Mouse (Mus musculus) left cerebral cortex, postnatal 10 days (tissue): ENCODE results near the gene Fmn2. TPM values are rescaled to one million over a fixed set of nuclear protein-coding genes. Genes with fewer than 3 reads are reported as not detected.
A peak's percentile ranks its signal among the peaks of the same experiment; 100 is the strongest.

ENCODE experiments used
- DNase-seq, 2 experiments: peaks; one replicate each; pipeline ENCODE4 v3.0.0; 2021 to 2022; ENCODE audit warnings: low spot score in 2 of 2, mixed read lengths in 1 of 2; ENCODE audit errors: extremely low spot score in 1 of 2
- intact Hi-C: fragments of 180-260 bp; cut with DNase I; formaldehyde crosslinking; loops from one replicate; pipeline ENCODE4 v1.15.1; 2025
- total RNA-seq, 2 experiments: library from RNA; stranded (reverse); gene quantifications; 2 replicates each; pipeline ENCODE4 v1.2.3; 2021

Gene Fmn2
- 10 to 100 TPM; 54.9 to 55.8 TPM for total RNA-seq

DNA sequence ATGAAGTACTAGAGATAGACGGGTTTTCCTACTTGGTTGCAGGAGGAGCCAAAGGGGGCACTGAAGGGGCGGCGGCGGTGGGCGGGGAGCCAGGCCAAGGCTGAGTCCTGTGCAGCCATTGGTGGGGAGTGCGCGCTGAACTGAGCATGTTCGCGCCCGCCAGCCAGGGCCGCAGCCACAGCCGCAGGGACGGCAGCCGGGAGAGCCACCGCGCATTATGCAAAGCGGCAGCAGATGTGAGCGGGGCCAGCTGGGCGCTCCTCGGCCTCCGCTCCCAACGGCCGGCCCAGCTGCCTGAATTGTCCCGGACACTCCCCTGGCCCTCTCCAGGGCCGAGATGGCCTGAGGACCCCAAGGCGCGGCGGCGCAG lies at the start of gene Fmn2:
Gene Fmn2, plus strand, starts transcription at position 165 of the 370 bp plus-strand sequence.
- intact Hi-C loops: loop anchor here (2.0 kb wide), 1 partner anchor 51 kb away; no protein-coding TSS in a partner anchor
- DNase-seq: peak; percentile 86 to 88

DNA sequence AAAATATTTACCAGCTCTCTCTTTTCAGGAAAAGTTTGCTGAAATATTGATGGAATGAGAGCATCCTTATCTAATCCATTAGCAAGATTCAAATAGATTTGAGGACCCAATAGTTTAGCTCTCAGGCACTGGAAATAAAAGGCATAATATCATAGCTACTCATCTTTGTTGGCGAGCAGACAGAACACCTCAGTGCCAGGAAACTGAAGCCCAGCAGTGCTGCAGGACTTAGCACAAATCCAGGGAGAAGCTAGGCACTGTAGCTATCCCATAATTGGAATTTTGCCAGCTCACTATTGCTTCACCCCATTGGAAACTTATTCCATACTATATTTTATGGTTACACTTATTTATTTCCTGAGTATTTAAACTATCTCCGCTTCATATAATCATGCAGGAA lies 46.5 kb upstream of the Fmn2 start:
- intact Hi-C loops: no loop called here
- no peak for DNase-seq

DNA sequence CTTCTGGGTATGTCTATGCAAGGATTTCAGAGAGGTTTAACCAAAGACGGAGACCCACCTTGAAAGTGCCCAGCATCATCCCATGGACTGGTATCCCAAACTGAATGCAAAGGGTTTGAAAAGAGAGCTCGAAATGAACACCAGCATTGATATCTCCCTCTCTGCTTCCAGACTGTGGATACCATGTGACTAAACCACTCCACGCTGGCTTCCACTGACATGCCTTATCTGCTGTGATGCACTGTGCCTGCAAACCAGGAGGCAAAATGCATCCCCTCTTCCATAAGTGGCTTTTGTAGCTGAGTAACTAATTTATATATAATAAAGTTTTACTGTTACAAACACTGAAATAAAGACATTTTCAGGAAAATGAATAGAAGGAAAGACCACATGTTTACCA lies 36.2 kb upstream of the Fmn2 start:
- intact Hi-C loops: loop anchor here (5.0 kb wide), 2 partner anchors 537 to 1008 kb away; no protein-coding TSS in a partner anchor
- DNase-seq: no peak

DNA sequence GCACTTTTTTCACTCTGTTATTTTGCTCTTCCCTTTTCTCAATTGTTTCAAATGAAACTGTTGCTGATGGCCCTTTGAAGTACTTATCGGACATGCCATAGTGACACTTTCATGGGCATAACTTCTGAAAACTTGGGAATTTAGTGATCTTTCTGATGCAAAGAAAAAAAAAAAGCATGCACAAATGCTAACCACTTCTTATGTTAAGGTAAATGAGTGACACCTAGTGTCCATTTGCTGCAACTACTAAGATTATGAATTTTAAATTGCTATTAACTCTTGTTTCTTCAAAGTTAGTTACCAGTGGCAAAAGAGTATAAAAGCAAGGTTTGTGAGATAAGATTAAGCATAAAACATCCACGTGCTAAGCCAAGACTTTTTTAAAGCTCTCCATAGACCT lies 35.4 kb upstream of the Fmn2 start:
- intact Hi-C loops: loop anchor here (5.0 kb wide), 2 partner anchors 536 to 1009 kb away; no protein-coding TSS in a partner anchor
- peak in 1 of 2 experiments; percentile 26 for DNase-seq

DNA sequence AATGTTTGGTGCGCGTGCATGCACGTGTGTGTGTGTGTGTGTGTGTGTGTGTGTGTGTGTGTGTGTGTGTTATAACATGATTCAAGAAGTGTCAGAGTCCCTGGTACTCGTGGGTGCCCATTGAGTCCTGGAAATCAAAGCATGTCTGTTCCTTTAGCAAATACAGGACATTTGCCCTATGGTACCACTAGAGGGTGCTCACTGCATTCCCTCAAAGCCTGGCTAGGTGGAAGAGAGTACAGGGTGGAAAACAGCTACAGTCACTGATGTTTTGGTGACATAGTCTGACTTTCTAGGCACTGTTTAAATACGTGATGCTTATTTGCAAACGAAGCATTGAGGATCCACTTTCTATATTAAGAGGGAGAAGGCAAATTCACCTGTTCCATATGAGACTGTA lies 31.9 kb upstream of the Fmn2 start:
- intact Hi-C loops: loop anchor here (5.0 kb wide), 2 partner anchors 533 to 1012 kb away; no protein-coding TSS in a partner anchor
- peak; percentile 26 to 58 for DNase-seq

DNA sequence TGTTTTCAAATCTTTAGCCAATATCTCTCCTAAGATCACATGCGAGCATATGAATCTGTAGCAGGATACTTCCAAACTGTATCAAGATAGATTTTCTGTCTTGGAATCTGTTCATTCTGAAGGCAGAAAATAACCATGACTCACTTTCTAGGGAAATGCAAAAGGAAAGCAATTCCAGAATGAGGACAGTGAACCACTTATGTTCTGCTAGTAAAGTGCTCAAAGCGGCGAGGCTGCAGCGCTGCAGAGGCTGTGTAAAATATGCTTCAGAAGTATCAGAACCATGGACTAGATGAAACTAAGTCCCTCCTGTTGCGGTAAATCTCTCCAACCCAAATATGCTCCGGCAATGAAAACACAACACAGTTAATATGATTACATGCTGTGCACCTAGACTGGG lies 19.1 kb upstream of the Fmn2 start:
- intact Hi-C loops: no loop called here
- DNase-seq: peak in 1 of 2 experiments; percentile 40

DNA sequence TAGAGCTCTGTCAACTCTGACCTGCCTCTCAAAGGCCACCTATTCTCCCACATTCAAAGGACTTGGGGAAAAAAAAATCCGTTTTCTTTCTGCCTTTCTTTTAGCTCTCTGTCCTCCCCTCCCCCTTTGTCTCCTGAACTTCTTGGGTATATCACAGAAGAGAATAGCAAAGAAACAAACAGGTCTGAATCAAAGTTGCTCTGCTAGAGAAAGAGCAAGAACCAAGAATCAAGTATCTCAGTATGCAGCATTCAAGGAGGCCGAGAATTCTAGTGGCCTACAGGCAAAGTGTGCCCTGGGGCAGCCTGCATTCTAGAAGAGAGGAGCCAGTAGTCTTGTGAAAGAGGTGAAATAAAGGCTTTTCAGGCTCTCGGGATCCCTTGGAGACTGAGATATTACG lies 1.6 kb upstream of the Fmn2 start:
- intact Hi-C loops: no loop called here
- no peak for DNase-seq

DNA sequence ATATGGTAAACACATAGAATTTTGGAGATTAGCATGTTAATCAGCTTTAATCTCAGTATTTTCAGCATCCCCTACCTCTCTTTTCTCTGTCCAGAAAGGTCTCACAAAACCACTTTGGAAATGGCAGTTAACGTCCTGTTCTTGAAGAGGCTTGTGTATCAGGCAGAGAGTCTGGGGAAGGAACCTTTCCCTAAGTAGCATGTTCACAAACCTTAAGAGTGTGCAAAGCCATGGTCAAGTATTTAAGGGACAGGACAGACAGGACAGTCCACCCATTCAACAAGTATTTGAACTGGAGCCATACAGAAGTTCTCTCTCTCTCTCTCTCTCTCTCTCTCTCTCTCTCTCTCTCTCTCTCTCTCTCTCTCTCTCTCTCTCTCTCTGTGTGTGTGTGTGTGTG lies 614 bp upstream of the Fmn2 start:
- intact Hi-C loops: no loop called here
- DNase-seq: no peak

DNA sequence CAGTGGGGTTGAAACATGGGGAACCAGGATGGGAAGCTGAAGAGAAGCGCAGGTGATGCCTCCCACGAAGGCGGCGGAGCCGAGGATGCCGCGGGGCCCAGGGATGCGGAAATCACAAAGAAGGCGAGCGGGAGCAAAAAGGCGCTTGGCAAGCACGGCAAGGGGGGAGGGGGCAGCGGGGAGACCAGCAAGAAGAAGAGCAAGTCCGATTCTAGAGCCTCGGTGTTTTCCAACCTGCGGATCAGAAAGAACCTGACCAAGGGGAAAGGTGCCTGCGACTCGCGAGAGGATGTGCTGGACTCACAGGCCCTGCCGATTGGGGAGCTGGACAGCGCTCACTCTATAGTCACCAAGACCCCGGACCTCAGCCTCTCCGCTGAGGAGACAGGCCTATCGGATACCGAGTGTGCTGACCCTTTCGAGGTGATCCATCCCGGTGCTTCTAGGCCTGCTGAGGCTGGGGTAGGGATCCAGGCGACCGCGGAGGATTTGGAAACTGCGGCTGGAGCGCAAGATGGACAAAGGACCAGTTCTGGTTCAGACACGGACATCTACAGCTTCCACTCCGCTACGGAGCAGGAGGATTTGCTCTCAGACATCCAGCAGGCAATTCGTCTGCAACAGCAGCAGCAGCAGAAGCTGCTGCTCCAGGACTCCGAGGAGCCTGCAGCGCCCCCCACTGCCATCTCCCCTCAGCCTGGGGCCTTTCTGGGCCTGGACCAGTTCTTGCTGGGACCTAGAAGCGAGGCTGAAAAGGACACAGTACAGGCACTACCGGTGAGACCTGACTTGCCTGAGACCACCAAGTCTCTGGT lies 613 bp downstream of the Fmn2 start:
- peak; percentile 59 to 76 for DNase-seq
- intact Hi-C loops: loop anchor here (2.0 kb wide), 1 partner anchor 51 kb away; no protein-coding TSS in a partner anchor

DNA sequence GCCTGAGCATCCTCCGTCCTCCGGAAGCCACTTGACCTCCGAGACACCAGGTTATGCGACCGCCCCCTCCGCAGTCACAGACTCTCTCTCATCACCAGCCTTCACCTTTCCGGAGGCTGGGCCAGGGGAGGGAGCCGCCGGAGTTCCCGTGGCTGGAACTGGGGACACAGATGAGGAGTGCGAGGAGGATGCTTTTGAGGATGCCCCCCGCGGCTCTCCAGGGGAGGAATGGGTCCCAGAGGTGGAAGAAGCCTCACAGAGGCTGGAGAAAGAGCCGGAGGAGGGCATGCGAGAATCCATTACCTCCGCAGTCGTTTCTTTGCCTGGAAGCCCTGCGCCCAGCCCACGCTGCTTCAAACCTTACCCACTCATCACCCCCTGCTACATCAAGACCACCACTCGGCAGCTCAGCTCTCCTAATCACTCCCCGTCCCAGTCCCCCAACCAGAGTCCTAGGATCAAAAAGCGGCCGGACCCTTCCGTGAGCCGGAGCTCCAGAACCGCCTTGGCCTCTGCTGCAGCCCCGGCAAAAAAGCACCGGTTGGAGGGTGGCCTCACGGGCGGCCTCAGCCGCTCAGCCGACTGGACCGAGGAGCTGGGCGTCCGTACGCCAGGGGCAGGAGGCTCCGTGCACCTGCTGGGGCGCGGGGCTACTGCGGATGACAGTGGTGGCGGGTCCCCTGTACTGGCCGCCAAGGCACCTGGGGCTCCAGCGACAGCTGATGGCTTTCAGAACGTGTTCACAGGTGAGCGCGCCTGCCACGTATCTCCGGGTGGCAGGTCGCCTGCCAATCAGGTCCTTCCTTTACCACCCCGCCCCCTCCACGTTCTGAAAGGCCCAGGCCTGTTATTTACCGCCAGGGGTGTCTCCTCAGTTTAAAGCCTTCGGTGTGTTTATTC lies 1.5 kb downstream of the Fmn2 start:
- intact Hi-C loops: loop anchor here (2.0 kb wide), 1 partner anchor 50 kb away; no protein-coding TSS in a partner anchor
- DNase-seq: peak; percentile 54 to 69

DNA sequence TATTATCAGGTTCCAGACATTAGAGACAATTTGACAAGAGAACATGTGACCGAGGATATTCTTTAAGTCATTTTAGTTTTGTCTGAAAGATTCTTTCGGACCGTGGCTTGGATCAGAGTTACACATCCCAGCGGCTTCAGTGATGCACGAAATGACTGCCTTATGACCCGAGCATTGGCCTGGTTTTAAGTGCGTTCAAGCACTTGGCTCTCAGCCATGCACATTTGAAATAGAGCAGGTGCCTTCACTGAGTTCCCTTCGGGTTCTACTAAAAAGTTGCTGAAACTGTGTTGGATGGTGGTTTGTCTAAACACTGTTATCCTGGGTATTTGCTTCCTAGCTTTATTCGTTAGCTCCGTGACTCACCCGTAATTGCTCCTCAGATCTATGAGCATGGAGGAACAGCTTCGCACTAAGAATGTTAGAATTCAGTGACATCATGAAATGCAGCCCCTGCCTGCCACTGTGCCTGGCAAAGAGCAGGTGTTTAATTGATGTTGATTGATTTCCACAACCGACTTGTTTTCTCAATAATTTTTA lies 7.0 kb downstream of the Fmn2 start:
- intact Hi-C loops: no loop called here
- DNase-seq: no peak

DNA sequence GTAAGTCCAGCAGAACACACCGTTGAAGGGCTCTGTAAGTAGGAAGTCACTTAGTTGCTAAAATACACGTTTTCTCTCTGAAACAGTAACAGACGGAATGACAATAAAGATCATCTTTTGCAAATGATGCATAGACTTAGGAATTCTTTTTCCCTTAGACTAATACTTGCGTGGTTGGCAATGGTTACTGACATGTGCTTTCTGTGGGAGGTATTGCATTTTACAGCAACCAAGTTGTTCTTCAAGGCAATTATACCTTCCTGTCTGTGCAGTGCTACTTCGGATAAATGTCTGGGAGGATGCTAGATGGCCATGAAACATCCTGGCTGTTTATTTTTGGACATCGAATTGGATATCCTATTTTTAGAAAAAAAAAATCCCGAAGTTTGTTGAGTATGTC lies 11.8 kb downstream of the Fmn2 start:
- intact Hi-C loops: no loop called here
- no peak for DNase-seq

DNA sequence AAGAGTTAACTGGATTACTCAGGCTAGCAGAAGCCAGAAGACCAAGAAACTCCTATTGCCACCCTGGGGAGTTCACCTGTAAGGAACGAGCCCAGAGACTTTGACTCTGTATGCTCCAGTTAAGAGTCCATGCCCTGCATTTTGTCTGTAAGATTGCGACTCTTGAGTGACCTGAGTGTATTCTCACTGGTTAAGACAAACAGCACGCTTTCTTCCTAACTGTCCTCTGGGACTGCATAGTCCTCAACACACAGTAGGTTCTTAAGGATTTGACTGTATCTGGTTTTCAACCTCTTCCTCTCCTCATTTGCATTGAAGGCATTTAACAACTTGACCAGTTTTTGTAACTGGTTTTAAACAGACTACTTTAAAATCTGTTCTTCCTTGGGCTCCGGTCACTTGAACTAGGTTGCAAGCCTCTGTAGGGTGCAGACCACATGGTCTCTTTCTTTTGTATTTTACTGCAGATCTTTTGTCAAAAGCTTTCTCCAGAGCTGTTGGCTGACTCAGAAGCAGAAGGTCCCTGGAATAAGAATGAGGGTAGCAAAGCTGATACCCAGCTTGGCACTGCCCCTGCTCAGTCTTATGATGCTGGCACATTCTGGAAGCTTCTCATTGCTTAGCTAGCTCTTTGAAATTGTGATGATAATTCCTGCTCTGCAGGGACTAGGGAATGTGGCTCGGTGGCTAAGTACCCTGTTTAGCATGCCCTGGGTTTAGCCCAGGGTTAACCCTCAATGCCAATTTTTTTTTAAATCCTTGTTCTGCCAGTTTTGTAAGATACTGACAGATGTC lies 20.5 kb downstream of the Fmn2 start:
- intact Hi-C loops: no loop called here
- DNase-seq: peak in 1 of 2 experiments; percentile 65

DNA sequence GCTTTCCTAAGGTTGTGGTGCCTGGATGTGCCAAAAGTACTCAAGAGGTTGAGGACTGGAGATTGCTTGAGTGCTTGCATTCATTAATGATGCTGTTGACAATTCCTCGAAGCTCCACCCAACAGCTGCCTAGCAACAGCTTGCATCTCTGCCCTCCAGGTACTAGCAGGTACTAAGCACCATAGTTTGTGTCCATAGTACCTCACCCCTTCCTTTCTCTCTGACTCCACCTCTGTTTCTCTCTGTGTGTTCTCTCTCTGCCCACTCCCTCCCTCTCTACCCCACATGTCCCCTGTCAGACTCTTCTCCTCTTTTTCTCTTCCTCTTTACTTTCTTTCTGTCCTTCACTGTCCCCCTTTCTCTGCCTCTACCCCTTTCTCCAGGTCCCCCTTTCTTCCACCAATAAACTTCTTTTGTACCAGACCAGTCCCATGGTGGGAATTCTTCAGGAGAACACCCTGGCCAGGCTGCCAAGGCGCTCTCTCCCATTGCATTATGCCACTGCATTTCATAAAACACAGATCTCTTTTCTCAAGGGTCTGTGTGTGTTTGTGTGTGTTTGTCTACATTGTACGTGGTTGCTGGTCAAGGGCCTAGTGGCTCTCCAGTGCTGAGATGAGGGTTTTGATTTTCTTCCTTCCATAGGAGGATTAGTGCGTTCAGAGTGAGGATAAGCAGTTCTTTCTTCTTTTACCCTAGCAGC lies 21.3 kb downstream of the Fmn2 start:
- no peak for DNase-seq
- intact Hi-C loops: no loop called here

DNA sequence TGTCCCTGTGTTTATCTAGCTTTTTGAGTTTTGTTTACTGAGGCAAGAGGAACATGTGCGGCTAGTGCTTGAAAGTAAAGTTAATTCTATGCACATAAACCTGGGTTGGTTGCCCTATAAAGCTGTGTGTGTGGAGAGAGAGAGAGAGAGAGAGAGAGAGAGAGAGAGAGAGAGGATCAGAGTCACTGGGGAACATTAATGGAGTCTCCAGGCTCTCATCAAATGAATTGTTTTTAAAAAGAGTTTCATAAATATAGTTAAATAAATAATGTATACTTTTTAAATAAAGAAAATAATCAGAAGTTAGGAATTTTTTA lies 21.8 kb downstream of the Fmn2 start:
- intact Hi-C loops: no loop called here

DNA sequence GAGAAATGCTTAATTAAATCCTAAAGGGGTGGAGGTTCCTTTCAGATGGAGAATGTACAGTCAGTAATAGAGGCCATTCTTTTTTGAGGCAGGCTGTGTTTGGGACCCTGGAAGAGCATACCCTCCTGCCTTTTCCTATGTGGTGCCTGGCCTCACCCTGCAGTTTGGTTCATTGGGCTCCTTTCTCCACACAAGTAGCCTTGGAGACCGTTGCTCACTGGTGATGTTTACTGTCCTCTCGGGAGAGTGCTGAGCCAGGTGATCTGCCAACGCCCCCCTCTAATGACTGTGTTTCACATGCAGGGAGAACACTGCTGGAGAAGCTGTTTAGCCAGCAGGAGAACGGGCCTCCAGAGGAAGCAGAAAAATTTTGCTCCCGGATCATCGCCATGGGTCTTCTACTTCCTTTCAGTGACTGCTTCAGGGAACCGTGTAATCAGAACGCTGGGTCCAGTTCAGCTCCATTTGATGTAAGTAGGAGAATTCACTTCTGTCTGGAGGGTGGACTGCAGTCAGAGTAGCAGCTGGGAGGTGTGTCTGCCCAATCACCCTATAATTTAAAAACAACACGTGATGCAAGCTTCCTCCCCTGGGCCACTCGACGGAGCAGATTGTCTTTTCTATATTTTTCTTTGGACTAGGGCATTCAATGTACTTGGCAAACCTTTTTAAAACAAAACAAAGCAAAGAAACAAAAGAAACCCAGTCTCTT lies 35.3 kb downstream of the Fmn2 start:
- intact Hi-C loops: no loop called here
- no peak for DNase-seq

More for the DNA sequence above, 21.8 kb downstream of the Fmn2 start:
- DNase-seq: no peak

DNA sequence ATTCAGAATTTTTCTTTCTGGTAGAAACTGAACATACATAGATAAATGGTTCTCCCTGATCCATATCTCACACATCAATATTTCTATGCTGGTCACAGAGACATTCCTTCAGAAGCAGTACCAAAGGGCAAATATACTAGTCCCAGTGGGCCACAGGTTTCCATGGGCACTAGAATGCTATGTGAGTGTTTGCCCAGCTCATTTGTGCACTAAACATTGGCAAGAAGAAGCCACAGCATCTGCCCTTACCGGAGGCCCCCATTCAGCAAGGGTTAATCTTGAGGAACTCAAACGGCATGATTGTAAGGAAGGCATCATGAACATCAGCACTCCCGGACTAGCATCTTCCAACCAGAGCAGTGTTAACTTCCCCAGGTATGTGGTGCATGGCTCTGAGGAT lies 35.9 kb downstream of the Fmn2 start:
- no peak for DNase-seq
- intact Hi-C loops: no loop called here

DNA sequence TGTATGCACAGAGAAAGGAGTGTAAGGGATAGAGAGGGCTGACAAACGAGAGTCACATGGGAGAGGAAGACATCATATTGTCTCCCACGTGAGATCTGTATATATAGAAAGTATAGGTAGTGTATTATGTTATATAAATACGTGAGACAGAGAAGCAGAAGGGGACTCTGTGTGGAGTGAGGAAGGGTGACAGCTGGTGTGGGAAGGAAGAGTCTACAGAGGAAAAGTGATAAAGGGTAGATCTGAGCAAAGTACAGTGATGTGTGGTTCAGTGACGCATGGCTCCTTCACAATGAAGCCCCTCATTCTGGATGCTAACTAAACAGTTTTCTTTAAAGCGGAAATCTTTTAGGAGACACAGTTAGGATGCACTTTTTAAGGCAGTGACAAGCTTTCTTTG lies 46.7 kb downstream of the Fmn2 start:
- no peak for DNase-seq
- intact Hi-C loops: no loop called here
